Mouse (Mus musculus): ENCODE measurements at regions not wholly inside any gene's neighbourhood (a gene's known extent, or its start where the extent isn't known, plus 50 kb on each side); places are given as distances from the start of the nearest gene placed in this dataset.

DNA sequence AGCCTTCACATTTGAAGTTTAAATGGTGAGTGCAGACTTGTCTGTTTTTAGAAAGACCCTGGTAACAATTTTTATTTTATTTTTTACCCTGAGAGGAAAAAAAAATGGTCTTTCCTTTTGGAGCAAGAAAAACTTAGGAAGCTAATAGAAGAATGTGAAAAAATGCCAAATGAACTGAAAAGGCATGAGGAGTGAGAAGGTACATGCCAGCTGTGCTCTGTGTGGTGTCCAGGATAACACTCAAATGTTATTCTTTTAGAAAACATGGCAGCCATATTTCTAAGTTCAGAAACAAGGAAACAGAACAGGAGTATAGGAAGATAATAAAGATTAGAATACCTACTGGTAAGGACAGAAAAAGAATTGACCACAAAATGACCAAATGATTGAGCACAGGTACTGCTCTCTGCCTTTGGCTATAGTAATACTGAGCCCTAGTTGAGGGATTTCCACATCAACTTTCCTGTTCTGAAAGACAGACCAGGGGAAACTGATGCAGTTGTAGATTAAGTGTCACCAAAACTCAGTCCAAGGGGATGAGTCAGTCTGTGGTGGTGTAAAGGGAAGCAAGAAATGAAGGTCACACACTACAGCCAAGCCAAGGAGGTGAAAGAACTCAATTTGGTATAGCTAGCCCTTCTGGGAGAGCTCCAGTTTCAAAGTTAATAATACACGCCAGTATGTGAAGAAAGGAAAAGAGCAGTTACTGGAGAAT is 758.5 kb downstream of the Robo2 start:
- Histone ChIP-seq H3K27me3 (replicated peaks; ENCODE audit: control insufficient read depth, insufficient read depth, low read length) (no peaks in the 10 kb centered on the region), H3K36me3 (ENCODE audit: control insufficient read depth, insufficient read depth, low read length) (no peaks in the 10 kb centered on the region), H3K27ac (ENCODE audit: insufficient read depth, low read depth, low read length) (no peak overlapping the region), H3K4me1 (ENCODE audit: control insufficient read depth, insufficient read depth, low read length) (no peaks in the 10 kb centered on the region), H3K4me3 (ENCODE audit: insufficient read depth, low read depth, low read length) (no peak overlapping the region)
- no peak for DNase-seq
- TF ChIP-seq POLR2A (IDR thresholded peaks at IDR 0.05; ENCODE audit: low read depth, low read length) (no peak), CTCF (conservative IDR thresholded peaks at IDR 0.05; ENCODE audit: insufficient read depth, insufficient read length, low read depth, low read length) (no peak)
- WGBS, result 68% methylated on average over 1 of the region's 1 CpGs

DNA sequence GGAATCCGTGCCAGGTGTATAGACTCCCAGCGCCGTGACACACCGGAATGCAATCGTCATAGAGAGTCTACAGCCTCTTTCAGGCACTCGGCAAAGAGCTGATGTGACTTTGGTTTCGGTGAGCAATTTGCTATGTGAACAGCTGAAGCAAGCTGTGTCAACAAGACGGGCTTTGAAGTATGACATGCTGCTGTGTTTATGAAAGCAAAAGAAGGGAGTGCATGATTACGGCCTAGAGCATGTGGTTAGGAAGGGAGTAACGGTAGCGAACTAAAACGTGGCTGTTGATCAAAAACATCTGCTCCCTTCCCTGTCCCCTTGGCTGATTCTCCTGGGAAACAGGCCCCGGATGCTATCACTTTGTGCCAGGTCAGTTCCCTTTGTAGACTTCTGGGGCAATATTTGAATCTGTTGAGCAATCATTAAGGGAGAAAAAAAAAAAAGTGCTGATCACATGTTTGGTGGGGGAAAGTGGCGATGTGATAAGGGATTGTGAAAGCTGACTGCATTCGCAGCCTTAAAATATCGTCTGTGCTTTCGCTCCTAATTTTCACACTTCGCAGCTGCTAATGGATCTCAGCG is 764.3 kb downstream of the Robo2 start:
- Histone ChIP-seq H3K27ac (ENCODE audit: insufficient read depth, low read depth, low read length) (no peak overlapping the region), H3K4me3 (ENCODE audit: insufficient read depth, low read depth, low read length) (peak overlapping the region; percentile 9; the same call in 1 of the 2 replicates), H3K27me3 (replicated peaks; ENCODE audit: control insufficient read depth, insufficient read depth, low read length) (no peaks in the 10 kb centered on the region), H3K36me3 (ENCODE audit: control insufficient read depth, insufficient read depth, low read length) (no peaks in the 10 kb centered on the region), H3K4me1 (ENCODE audit: control insufficient read depth, insufficient read depth, low read length) (no peaks in the 10 kb centered on the region)
- no peak for TF ChIP-seq CTCF (conservative IDR thresholded peaks at IDR 0.05; ENCODE audit: insufficient read depth, insufficient read length, low read depth, low read length)
- no peak for TF ChIP-seq POLR2A (IDR thresholded peaks at IDR 0.05; ENCODE audit: low read depth, low read length)
- 22% methylated on average over 19 of the region's 19 CpGs for WGBS
- DNase-seq, result peak; percentile 50

DNA sequence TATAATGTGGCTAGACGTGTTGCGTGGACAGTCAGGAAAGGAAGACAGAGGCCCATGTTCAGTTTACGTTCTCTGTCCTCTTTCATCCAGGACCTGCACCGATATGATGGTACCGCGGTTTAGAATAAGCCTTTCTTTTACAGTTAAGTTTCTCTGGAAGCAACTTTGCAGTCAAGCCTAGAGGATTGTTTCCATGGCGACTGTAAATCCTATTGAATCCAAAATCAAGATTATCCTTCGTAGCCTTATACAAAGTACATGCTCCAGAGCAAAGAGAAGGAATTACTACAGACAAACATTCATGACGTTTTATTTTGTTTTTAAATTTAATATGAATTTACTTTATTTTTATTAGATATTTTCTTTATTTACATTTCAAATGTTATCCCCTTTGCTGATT is 798.6 kb downstream of the Robo2 start:
- no peaks in the 10 kb centered on the region for H3K27me3 ChIP-seq (replicated peaks; ENCODE audit: control insufficient read depth, insufficient read depth, low read length)
- H3K4me1 ChIP-seq (ENCODE audit: control insufficient read depth, insufficient read depth, low read length), result no peaks in the 10 kb centered on the region
- H3K4me3 ChIP-seq (ENCODE audit: insufficient read depth, low read depth, low read length), result no peak overlapping the region
- no peak overlapping the region for H3K27ac ChIP-seq (ENCODE audit: insufficient read depth, low read depth, low read length)
- no peak for DNase-seq
- no peaks in the 10 kb centered on the region for H3K36me3 ChIP-seq (ENCODE audit: control insufficient read depth, insufficient read depth, low read length)
- WGBS, result 93% methylated on average over 9 of the region's 9 CpGs
- no peak for TF ChIP-seq CTCF (conservative IDR thresholded peaks at IDR 0.05; ENCODE audit: insufficient read depth, insufficient read length, low read depth, low read length)
- TF ChIP-seq POLR2A (IDR thresholded peaks at IDR 0.05; ENCODE audit: low read depth, low read length), result no peak

DNA sequence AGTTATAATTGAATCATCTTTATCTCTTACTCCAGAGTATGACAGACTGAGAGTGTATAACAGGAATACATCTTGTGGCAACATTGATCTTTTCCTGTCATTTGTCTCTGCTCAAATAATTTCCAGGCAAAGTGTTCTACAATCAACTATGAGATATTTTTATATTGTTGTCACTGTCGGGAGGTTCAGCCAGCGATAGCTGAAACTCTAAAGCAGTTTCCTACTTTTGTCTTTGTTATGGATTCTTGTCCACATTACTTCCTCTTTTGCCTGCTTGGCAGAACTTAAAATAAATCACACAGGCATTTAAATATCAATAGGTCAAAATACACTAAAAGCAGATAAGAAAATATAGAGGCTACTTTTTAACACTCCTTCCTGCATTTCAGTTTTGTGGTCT is 820.2 kb downstream of the Robo2 start:
- 55% methylated on average over 2 of the region's 2 CpGs for WGBS
- H3K27ac ChIP-seq (ENCODE audit: insufficient read depth, low read depth, low read length), result no peak overlapping the region
- H3K4me3 ChIP-seq (ENCODE audit: insufficient read depth, low read depth, low read length), result no peak overlapping the region
- no peaks in the 10 kb centered on the region for H3K4me1 ChIP-seq (ENCODE audit: control insufficient read depth, insufficient read depth, low read length)
- no peak for DNase-seq
- no peak for TF ChIP-seq CTCF (conservative IDR thresholded peaks at IDR 0.05; ENCODE audit: insufficient read depth, insufficient read length, low read depth, low read length)
- no peak for TF ChIP-seq POLR2A (IDR thresholded peaks at IDR 0.05; ENCODE audit: low read depth, low read length)
- no peaks in the 10 kb centered on the region for H3K36me3 ChIP-seq (ENCODE audit: control insufficient read depth, insufficient read depth, low read length)
- no peaks in the 10 kb centered on the region for H3K27me3 ChIP-seq (replicated peaks; ENCODE audit: control insufficient read depth, insufficient read depth, low read length)

DNA sequence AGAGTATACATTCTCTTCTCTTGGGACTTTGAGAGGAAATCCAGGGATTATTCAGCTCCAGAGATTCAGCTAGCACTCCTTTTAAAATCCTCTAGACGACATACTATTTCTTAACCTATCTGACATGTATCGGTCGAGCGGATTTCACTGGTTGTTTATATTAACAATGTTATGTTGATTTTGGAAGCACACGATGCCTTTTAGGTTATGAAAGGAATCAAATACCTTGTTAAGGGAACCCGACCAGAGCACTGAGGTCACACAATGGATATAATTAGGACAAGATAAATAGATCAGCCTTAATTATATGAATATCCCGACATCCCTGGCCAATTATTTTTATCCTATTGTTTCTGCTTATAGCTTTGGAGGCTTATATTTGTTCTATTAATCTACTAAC is 850.4 kb downstream of the Robo2 start:
- H3K4me1 ChIP-seq (ENCODE audit: control insufficient read depth, insufficient read depth, low read length), result no peaks in the 10 kb centered on the region
- H3K4me3 ChIP-seq (ENCODE audit: insufficient read depth, low read depth, low read length), result no peak overlapping the region
- no peaks in the 10 kb centered on the region for H3K27me3 ChIP-seq (replicated peaks; ENCODE audit: control insufficient read depth, insufficient read depth, low read length)
- no peak for DNase-seq
- WGBS, result 29% methylated on average over 7 of the region's 7 CpGs
- H3K36me3 ChIP-seq (ENCODE audit: control insufficient read depth, insufficient read depth, low read length), result no peaks in the 10 kb centered on the region
- no peak overlapping the region for H3K27ac ChIP-seq (ENCODE audit: insufficient read depth, low read depth, low read length)
- TF ChIP-seq CTCF (conservative IDR thresholded peaks at IDR 0.05; ENCODE audit: insufficient read depth, insufficient read length, low read depth, low read length), result no peak
- no peak for TF ChIP-seq POLR2A (IDR thresholded peaks at IDR 0.05; ENCODE audit: low read depth, low read length)

DNA sequence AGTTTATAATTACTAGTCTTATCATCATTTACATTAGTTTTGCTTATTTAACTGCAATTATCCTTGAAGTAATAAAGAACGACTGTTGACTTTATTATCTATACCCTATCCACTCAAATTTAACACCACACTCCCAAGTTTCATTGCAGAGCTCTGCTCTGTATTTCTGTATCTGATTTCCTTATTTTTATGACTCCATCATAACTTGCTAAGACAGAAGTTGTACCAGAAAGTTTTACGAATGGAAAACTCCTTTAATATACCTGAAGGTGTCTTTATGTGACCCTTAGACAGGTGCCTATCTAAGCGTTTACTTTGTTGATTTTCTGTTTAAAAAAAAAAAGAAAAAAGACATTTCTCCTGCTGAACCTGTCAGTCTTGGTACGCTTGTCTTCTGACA is 854.7 kb downstream of the Robo2 start:
- Histone ChIP-seq H3K27me3 (replicated peaks; ENCODE audit: control insufficient read depth, insufficient read depth, low read length) (no peaks in the 10 kb centered on the region), H3K4me1 (ENCODE audit: control insufficient read depth, insufficient read depth, low read length) (no peaks in the 10 kb centered on the region), H3K27ac (ENCODE audit: insufficient read depth, low read depth, low read length) (no peak overlapping the region), H3K4me3 (ENCODE audit: insufficient read depth, low read depth, low read length) (no peak overlapping the region), H3K36me3 (ENCODE audit: control insufficient read depth, insufficient read depth, low read length) (no peaks in the 10 kb centered on the region)
- WGBS, result 80% methylated on average over 4 of the region's 4 CpGs
- DNase-seq, result no peak
- no peak for TF ChIP-seq CTCF (conservative IDR thresholded peaks at IDR 0.05; ENCODE audit: insufficient read depth, insufficient read length, low read depth, low read length)
- TF ChIP-seq POLR2A (IDR thresholded peaks at IDR 0.05; ENCODE audit: low read depth, low read length), result no peak

DNA sequence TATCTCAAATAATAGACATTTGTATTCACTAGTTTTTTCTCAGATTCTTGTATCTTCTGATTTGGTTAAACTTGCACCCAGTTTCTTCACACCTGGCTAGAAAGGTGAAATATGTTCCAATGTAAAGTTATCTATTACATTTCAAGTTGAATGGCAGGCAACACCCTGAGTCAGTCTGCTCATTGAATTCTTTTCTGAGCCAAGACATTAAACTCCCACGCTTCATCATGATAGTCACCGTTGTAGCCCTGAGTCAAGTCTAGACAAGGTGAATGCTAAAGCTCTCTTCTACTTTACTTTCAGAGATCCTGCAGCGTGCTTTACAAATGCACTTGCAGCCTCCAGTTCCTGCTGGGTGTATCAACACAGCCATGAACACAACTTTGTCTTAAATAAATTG is 868.0 kb downstream of the Robo2 start:
- Histone ChIP-seq H3K36me3 (ENCODE audit: control insufficient read depth, insufficient read depth, low read length) (no peaks in the 10 kb centered on the region), H3K27ac (ENCODE audit: insufficient read depth, low read depth, low read length) (no peak overlapping the region), H3K4me1 (ENCODE audit: control insufficient read depth, insufficient read depth, low read length) (no peaks in the 10 kb centered on the region), H3K4me3 (ENCODE audit: insufficient read depth, low read depth, low read length) (no peak overlapping the region), H3K27me3 (replicated peaks; ENCODE audit: control insufficient read depth, insufficient read depth, low read length) (no peaks in the 10 kb centered on the region)
- DNase-seq, result no peak
- no peak for TF ChIP-seq CTCF (conservative IDR thresholded peaks at IDR 0.05; ENCODE audit: insufficient read depth, insufficient read length, low read depth, low read length)
- TF ChIP-seq POLR2A (IDR thresholded peaks at IDR 0.05; ENCODE audit: low read depth, low read length), result no peak
- WGBS, result 71% methylated on average over 3 of the region's 3 CpGs
